Mouse (Mus musculus) urinary bladder, adult 18-20 months (tissue): ENCODE measurements around the gene Omp.
A peak's percentile ranks its signal among the peaks of the same experiment; 100 is the strongest.

Experiments
- DNase-seq, 2 experiments: peaks; one replicate each; pipeline ENCODE4 v3.0.0; 2022; ENCODE audit warnings: low spot score in 2 of 2, mixed read lengths in 2 of 2

Gene Omp

DNA sequence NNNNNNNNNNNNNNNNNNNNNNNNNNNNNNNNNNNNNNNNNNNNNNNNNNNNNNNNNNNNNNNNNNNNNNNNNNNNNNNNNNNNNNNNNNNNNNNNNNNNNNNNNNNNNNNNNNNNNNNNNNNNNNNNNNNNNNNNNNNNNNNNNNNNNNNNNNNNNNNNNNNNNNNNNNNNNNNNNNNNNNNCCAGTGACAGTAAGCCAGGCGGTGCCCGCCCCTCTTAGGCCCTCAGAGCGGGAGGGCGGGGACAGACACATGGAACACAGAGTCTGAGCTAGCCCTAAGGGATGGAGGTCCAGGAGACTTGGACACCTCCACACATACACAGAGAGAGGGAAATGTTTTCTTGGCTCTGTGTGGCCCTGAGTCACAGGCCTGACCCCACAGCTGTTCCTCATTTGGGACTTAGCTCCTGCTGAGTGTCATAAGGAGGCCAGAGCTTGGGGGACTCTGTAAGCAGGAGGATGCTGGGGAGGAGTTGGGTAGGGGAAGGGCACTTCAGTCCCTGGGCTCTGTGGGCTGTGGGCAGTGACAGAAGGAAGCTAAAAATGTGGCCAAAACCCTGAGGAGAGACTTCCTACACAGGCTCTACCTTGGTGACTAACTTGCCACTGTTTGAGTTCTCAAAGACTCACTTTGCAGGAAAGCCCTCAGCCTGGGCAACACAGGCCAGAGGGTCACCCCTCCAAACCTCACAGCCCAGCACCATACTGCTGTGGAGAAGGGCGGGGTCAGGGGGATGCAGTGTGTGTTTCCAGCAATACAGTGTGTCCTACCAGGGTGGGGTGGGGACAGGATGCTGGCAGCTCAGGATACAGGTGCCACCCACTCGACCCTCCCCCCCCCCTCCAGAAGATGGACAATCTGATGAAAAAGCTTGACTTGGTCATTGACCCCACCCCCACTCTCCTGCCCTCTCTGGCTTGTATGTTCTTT lies 26.1 kb upstream of the Omp start:
- peak in 1 of 2 experiments; percentile 85 for DNase-seq

DNA sequence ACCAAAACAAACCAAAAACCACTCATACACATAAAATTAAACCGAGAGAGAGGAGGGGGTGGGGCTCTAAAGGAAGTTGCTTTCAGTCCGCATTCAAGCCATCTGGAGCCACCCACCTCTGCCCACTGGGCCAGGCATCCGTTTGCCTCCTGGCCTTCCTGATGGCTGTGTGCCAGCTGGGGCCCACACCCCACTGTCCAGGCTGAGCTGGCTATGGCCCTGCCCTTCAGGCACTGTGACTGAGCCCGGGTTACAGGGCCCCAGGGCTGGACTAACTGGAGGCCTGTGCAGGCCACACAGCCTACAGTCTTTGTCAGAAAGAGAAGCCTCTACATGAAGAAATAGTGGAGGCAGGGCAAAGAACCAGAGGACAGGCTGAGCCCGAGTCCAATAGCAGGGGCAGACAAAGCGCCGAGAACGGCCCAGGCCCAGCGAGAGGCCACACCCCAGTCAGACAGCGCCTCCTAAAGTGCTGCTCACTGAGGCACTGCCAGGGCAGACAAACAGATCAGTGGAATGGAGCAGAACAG lies 19.8 kb upstream of the Omp start:
- DNase-seq: peak; percentile 71 to 79

DNA sequence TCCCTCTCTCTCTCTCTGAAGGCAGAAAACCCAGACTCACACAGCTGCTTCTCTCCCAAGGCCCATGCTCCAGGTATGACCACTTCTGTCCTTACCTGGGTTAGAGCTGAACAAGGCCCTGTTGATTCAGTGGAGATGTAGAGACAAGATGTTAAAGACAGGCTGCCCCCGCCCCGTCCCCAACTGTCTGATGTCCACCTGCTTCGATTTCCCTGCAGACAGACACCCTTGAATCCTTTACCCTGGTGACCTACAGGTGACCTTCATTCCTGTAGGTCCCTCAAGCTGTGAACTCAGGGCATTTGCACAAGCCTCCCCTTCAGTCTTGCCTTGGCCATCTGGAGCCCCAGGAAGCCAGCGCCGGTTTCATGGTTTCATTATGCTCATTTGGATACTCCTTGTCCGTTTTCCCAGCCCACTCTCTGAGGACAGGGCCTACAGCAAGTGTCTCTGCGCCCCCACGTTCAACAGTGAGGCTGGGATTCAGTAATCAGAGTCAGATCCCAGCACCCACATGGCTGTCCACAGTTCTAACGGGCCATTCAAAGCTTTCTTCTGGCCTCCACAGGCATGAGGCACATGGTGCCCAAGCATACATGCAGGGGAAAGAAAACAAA lies 19.2 kb upstream of the Omp start:
- no peak for DNase-seq

DNA sequence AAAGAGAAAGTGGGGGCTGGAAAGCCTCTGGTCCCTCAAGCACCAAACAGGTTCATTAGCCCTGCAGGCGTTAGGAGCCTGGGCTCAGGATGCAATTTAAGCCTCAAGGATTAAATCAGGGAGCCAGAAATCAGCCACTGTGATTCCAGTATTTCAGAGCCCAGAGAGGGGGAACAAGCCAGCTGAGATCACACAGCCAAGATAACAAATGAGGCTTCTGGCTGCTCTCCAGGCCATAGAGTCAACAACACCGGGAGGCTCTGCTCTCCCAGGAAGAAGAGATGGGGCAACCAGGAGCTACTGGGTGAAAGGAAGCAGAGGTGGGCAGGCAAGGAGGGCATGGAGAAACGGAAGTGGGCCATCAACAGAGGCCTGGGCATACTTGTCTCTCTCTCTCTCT lies 18.4 kb upstream of the Omp start:
- DNase-seq: peak in 1 of 2 experiments; percentile 67

DNA sequence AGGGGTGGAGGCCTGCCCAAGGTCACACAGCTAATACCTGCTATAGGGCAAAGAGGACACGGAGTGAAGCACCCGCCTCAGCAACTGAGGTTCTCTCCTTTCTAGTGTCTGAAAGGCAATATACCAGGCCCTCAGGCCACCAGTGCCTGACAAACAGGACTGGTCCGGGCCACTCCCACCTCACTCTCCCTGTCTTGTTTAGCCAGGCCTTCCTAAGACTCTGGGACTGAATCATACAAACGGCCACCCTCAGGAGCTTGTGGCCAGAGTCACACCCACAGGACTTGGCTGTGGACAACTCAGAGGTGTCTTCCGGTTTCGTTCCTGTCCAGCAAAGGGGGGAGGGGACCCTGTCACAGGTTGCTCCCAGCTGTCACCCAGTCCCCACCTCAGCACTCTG lies 16.9 kb upstream of the Omp start:
- peak in 1 of 2 experiments; percentile 51 for DNase-seq

DNA sequence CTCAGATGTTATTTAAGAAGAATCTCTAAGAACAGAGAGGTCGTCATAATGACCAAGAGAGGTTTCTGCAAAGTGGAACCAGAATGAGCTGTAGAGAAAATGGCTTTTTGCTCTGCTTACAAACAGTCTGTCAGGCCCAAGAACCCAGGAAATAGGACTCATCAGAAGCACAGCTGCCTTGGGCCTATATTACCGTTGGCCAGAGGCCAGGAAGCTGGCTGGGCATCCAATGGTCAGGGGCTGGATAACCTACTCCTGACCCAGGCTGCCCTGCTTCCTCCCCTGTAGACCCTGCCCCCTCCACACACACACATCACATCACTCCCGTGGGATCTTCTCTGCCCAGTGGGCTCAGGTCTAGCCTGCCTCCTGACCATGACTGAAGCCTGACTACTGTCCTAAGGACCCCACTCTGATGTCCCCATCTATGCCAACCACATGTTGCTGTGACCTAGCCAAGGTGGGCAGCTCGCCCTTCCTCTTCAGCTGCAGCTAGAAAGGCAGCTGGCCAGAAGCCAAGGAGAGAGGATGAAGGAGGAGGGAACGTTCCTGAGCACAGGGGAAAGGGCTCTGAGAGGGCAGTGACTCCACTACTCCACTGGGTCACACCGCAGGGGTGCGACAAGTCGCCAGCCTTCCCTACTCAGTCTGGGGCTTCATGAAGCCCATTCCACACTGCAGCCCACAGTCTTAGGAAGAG lies 14.9 kb upstream of the Omp start:
- DNase-seq: no peak

DNA sequence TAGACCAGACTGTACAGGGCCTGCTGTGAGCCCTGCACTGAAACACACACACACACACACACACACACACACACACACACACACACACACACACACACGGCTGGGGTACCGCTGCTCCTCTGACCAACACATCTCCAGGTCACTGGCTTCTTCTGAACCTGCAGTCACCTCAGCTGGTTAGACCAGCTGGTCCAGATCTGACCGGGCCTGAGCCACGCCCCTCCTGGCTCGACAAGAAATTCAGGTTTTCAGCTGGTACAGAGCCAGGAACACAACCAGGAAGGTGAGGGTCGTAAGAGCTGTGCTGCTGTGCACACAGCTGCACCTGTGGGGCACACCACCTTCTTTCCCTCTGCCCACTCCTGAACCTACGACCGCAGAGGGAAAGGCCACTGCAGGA lies 13.2 kb upstream of the Omp start:
- DNase-seq: peak; percentile 85 to 86

DNA sequence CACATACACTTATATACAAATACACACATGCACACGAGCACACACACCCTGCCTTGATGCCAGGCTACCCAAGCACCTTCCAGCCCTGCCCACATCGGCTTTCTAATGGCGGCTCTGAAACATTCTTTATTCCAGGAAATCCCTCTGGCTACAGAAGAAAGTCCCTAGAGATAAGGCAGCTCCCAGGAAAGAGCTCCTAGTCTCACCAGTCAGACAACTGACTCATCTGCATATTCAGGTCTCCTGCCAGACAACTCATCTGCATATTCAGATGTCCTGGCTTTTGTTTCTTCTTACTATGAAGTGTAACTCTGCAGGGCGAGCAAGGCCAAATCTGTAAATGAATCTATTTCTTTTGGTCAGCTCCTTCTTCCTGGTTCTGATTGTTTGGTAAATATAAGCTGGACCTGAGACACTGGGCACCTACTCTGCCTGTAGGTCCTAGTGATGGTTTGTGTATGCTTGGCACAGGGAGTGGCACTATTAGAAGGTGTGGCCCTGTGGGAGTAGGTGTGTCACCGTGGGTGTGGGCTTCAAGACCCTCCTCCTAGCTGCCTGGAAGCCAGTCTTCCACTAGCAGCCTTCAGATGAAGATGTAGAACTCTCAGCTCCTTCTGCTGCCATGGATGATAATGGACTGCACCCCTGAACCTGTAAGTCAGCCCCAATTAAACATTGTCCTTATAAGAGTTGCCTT lies 12.5 kb upstream of the Omp start:
- DNase-seq: no peak

DNA sequence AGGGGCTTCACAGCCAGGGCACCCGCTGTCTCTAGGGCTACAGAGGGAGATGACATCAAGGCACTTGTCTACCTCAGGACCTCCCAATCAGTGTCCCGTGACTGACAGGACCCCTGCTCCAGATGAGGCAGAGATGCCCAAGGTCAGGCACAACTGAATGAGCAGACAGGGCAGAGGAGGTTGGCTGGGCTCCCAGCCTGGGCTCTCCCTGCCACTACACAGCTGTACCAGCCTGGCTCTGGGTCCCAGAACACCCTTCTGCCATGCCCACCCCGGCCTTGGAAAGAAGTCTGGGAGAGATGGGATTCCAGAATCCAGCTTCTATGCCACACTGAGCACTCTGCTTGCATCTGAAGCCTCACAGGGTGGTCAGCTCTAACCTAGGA lies 11.0 kb upstream of the Omp start:
- DNase-seq: no peak

DNA sequence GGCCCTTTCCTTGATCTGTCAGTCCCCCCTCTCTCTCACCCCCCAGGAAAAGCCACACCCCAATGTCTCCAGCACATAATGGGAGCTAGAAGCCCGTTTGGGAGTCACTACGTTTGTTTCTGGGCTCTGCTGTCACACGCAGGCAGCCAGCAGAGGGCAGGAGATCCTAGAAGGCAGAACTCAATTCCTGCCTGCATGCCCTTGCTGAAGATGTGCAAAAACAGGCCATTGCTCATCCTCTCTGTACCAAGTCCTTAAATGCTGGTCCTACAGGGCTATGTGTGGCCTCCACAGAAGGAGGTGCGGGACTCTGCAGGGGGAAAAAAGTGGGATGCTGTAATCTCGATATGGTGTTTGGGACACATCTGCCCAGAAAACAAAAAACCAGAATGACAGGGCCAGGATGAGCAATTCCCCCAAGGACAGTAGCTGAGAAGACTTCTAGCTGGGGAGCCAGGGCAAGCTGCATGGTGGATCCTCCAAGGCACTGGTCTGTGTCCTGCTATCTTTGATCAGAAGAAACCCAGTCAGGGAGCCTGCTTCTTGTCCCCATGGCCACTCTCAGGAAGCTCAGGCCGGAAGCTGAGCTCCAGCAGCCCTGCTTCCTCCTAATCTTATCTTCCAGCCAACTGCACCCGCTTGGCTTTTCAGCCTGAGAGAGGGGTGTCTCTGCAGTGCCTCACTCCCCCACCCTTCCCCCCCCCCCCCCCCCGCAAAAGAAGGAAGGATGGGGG lies 10.4 kb upstream of the Omp start:
- no peak for DNase-seq

DNA sequence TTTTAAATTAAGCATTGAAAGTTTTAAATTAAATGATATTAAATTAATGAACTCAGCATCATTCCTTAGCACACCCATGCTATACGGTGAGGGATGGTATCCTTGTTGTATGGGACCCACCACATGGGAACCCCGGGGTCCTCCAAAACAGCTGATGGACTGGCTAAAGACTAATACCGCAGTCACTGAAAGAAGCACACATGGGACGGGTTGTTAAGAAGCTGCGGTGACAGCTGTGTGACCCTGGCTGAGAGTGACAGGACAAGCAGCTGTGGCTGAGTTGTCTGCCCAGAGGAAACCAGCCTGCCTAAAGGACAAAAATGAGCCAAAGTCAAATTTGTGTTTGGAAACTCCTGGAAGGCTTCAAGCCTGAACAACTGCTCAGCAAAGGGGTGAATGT lies 8.6 kb upstream of the Omp start:
- DNase-seq: no peak

DNA sequence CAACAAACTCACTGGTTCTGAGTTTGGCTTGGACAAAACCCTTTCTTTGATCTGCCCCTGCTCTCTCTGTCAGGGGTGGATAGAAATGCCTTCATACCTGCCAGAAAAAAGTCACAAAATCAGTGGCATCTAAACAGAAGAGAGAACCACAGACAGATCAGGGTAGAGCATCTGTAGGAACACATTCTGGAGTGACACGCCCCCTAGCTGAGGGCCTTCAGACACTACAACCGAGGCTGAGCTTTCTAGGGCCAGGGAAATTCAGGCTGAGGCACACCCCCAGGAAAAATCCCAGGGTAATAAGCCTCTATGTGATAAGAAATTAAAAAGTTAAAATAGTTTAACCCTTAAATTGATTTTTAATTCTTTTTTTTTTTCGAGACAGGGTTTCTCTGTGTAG lies 8.0 kb upstream of the Omp start:
- DNase-seq: no peak

DNA sequence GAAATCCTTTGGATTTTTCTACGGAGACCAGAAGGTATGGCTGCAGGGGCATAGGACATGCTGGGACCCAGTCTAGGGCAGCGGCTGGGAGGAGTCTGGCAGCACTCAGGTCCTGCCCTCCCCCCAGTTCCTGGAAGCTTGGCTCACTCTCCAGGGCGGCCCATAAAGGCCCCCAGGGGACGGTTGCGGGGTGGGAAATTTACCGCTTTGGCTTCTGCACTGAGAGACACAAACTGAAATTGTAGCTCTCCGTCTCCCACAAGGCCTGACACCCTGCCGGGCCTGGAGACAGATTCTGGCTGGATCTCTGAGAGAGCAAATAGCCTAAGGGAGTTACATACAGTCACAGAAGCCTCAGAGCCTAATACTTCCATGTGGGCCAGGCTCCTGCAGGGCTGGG lies 7.1 kb upstream of the Omp start:
- DNase-seq: no peak

DNA sequence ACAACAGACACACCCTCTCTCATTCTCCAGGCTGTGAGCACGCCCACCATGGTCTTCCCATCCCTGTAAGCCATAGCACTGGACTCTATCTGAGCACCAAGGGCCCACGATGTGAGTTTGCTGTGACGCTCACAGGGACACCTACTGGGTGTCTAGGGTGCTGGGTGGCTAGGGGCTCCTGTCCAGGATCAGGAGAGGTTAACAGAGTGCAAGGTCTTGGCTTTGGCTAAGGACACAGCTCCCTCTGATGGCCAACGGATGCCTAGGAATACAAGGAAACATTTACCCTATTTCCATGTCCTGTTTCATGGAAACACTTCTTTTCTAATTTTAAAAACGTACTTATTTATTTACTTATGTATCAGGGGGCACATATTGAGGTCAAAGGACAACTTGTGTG lies 5.2 kb upstream of the Omp start:
- DNase-seq: no peak

DNA sequence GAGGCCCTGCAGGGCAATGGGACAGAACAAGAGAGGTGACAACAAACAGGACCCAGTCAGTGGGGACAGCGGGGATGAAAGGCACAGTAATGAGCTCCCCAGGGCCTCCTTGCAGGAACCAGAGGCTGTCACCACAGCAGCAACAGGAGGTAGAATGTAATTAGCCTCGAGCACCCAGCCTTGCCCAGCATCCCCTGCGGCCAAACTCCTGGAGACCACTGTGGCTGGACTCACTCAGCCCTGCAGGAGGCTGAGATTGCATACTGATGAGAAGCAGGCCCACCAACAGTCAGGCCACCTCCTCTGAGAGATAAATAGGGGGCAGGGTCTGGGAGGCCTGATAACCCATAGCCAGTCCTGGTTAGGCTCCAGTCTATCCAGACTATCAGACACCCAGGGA lies 4.5 kb upstream of the Omp start:
- DNase-seq: no peak

DNA sequence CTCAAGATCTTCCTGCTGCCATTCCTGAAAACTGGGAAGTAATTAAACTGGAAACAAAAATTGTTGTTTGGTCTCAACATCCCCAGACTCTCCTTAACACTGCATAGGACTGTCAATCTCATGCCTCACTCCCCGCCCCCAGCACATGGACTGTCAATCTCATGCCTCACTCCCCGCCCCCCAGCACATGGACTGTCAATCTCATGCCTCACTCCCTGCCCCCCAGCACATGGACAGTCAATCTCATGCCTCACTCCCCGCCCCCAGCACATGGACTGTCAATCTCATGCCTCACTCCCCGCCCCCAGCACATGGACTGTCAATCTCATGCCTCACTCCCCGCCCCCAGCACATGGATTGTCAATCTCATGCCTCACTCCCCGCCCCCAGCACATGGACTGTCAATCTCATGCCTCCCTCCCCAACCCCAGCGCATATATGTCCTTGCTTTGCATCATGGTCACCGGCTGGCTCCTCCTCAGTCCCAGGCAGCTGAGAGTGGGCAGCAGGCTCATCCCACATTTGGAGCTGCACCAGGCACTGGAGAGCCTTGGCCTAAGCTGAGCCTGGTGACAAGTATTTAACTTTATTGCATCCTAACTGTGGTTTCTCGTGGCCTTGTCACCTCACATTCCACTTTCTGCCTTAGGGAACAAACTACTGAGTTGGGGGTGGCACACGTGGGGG lies 3.6 kb upstream of the Omp start:
- no peak for DNase-seq

DNA sequence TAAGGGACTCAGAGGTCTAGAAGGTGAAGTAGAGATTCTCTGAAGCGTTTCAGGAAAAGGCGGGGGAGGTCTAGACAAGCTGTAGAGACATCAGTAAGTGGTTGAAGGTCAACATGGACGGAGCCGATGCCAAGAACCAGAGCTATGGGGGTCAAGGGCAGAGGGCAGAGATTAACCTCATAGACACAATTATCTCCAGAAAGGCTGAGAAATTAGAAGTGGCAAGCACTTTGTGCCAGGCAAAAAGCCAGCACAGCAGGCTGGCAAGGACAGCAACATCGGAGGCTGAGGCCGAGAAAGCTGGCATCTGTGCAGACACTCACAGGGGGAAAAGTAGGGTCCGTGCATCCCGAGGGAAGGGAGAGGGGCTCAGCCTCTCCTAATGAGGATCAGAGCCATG lies 2.5 kb upstream of the Omp start:
- no peak for DNase-seq

DNA sequence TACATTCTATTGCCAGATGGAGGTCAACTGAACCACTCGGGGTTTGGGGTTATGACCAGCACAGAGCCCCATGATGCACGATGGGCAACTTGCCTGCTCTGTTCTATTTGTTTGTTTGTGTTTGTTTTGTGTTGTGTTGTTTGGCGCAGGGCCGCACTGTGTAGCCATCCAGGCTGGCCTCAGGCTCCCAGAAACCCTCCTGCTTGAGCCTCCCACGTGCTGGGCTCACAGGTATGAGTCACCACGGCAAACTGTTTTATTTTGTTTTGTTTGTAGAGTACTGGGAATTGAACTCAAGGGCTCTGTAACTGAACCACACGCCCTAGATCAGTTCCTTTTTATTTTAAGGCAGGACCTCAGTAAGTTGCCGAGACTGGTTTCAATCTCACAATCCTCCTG lies 1.1 kb upstream of the Omp start:
- DNase-seq: no peak

DNA sequence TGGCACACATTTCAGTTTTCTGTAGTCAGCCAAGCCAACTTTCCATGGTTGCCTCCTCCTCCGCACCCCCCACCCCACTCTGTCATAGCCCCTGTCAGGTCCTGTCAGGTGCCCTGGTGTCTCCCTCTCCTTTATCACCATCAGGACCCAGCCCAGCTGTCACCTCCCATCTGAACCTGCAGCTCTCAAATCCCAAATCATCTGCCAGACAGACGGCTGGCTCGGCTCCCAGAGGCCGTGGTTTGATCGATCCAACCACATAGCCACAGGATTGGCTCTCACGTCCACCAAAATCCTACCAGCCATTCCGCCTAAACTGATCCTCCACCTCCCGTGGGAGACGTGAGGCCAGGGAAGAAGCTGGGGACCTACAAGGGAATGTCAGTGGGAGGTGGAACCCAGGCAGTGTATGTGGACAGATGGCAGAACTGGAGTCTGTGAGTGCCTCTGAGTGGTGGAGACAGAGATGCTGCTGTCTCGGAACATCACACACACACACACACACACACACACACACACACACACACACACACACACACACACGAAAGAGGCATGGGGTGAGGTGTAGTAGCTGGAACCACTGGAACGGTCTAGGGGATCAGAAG lies 642 bp upstream of the Omp start:
- no peak for DNase-seq

DNA sequence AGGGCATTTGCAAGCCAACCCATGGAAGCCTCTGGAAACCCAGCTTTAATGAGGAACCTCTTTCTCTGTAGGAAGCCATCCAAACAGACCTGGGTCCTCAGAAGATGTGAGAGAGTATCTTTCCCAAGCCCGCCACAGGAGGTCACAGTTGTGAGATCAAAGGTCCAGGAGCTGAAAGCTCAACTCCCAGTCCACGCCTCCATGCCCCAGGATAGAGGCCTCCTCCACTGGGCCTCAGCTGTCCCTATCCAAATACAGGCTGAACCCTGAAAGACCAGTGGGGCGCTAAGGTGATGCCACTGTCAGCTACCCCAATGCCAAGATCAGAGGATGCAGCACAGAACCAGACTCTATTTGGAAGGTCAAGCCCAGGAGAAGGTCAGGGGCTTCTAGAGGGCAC lies 2.7 kb downstream of the Omp start:
- no peak for DNase-seq
